Mouse (Mus musculus) limb, embryonic 15.5 days (tissue): Measurements from ENCODE around the gene Ctnnbl1. TPM values are rescaled to one million over a fixed set of nuclear protein-coding genes. Genes with fewer than 3 reads are reported as not detected.
A peak's percentile ranks its signal among the peaks of the same experiment; 100 is the strongest.

Experiments used
- ATAC-seq: fragments of 200-750 bp; cut with Nextera tagmentation; 2 replicates; pipeline ENCODE4 v1.8.0; 2017; ENCODE audit warnings: low read depth, moderate TSS enrichment; ENCODE audit not compliant: insufficient number of reproducible peaks, low FRiP score, low TSS enrichment
- H3K27ac ChIP-seq: fragments of 300-500 bp; sonication (generic); 2 replicates; pipeline ENCODE4 v1.5.1; 2015; ENCODE audit warnings: moderate library complexity, mild to moderate bottlenecking, inconsistent platforms
- H3K27me3 ChIP-seq: fragments of 300-500 bp; sonication (generic); 2 replicates; pipeline ENCODE4 v1.6.1; 2015; ENCODE audit warnings: inconsistent platforms
- H3K36me3 ChIP-seq: fragments of 300-500 bp; sonication (generic); 2 replicates; pipeline ENCODE4 v1.6.1; 2015; ENCODE audit warnings: inconsistent platforms
- H3K4me1 ChIP-seq: fragments of 300-500 bp; sonication (generic); 2 replicates; pipeline ENCODE4 v1.6.1; 2015; ENCODE audit warnings: inconsistent platforms
- H3K4me2 ChIP-seq: fragments of 300-500 bp; sonication (generic); 2 replicates; pipeline ENCODE4 v1.6.1; 2015; ENCODE audit warnings: mild to moderate bottlenecking, inconsistent platforms
- H3K4me3 ChIP-seq: fragments of 300-500 bp; sonication (generic); 2 replicates; pipeline ENCODE4 v1.5.1; 2015; ENCODE audit warnings: mild to moderate bottlenecking, inconsistent platforms
- H3K9ac ChIP-seq: fragments of 300-500 bp; sonication (generic); 2 replicates; pipeline ENCODE4 v1.6.1; 2015; ENCODE audit warnings: inconsistent platforms
- H3K9me3 ChIP-seq: fragments of 300-500 bp; sonication (generic); 2 replicates; pipeline ENCODE4 v1.6.1; 2016; ENCODE audit warnings: inconsistent platforms
- WGBS: fragments of 180-500 bp; shearing (Covaris S2); methylation state at CpG from one replicate; pipeline ENCODE4 v1.1.7; 2015; 5-methylcytosine and 5-hydroxymethylcytosine counted together
- polyA plus RNA-seq: library from polyadenylated mRNA; unstranded; fragments of >200 nt; fragmentation: Nextera tagmentation; extraction: Ambion mirVana; gene quantifications from 2 replicates; pipeline ENCODE4 v1.2.1, GENCODE M21; 2015

Ctnnbl1 gene
- polyA plus RNA-seq: 48.9 and 51.0 TPM in 2 replicates

DNA sequence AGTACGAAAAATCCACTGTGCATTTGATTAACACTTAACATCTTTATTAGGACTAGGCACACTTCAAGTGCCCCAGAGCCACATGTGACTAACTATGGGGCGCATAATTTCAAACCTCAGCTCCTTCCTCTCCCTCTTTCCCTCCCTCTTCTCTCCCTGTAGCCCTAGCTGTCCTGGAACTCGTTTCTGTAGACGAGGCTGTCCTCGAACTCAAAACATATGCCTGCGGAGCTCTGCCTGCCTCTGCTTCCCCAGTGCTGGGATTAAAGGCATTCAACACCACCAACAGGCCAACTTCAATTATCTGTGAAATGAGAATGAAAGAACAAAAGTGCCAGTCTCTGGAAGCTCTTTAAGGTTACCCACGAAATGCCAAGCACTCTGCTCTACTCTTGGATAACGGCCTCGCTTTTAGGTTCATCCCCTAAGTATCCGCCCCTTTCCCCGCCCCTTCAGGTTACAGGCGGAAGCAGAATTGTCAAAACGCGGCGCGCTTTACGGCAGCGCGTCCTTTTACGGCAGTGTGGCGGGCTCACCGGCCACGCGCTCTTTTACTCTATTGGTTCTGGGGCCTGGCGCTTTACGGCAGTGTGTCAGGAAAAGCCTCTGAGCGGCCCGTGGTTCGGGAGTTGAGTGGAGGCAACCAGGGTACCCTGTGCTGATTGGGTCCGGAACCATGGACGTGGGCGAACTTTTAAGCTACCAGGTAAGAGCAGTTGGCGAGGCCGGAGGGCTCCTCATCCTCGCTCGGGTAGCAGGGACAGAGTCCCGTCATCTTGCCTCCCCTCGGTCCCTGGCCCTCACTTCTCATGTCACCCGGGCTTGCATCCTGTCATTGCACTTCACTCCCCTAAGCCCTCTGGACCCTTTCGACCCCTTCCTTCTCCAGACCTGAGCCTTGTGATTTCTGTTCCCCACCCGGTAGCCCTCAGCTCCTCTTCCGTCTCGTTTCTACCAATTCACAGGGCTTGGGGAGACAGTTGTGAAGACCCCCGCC, at the start of gene Ctnnbl1:
TSS of gene Ctnnbl1 (plus strand) at position 548 of the 997 bp plus-strand sequence.
- peak; percentile 93 for ATAC-seq
- peak within 1 kb of the TSS; percentile 66 for H3K9ac ChIP-seq
- H3K9me3 ChIP-seq: no peaks in the 10 kb centered on the region
- H3K27ac ChIP-seq: no peak within 1 kb of the TSS
- peaks cover 4% of the 10 kb centered on the region for H3K4me1 ChIP-seq
- peak within 1 kb of the TSS; percentile 85 for H3K4me3 ChIP-seq
- no peaks in the 10 kb centered on the region for H3K36me3 ChIP-seq
- H3K27me3 ChIP-seq: no peaks in the 10 kb centered on the region
- WGBS: 11% methylated on average over 44 of the region's 44 CpGs
- peak within 1 kb of the TSS; percentile 59 for H3K4me2 ChIP-seq

DNA sequence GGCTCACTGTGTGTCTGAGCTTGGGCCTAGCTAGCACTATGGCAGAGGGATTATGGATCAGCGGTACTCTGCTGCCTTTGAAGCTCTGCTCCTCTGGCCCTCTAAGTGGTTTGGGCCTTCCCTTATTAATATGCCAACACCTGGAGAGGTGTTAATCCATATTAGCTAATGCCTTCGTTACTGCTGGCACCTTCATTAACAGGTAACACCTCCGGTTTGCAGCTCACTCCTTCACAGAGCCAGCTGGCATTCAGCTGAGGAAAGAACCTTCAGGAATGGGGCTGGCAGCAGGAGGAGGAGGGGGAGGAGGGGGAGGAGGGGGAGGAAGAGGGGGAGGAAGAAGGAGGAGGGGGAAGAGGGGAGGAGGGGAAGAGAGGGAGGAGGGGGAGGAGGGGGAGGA, 49.7 kb upstream of the Ctnnbl1 start:
- WGBS: 35% methylated on average over 3 of the region's 3 CpGs
- no peak for ATAC-seq
- Histone ChIP-seq H3K4me1 (peaks cover 9% of the 10 kb centered on the region), H3K27ac (no peak overlapping the region), H3K4me2 (no peak overlapping the region), H3K36me3 (no peaks in the 10 kb centered on the region), H3K4me3 (no peak overlapping the region), H3K9me3 (no peaks in the 10 kb centered on the region), H3K9ac (no peak overlapping the region), H3K27me3 (no peaks in the 10 kb centered on the region)

DNA sequence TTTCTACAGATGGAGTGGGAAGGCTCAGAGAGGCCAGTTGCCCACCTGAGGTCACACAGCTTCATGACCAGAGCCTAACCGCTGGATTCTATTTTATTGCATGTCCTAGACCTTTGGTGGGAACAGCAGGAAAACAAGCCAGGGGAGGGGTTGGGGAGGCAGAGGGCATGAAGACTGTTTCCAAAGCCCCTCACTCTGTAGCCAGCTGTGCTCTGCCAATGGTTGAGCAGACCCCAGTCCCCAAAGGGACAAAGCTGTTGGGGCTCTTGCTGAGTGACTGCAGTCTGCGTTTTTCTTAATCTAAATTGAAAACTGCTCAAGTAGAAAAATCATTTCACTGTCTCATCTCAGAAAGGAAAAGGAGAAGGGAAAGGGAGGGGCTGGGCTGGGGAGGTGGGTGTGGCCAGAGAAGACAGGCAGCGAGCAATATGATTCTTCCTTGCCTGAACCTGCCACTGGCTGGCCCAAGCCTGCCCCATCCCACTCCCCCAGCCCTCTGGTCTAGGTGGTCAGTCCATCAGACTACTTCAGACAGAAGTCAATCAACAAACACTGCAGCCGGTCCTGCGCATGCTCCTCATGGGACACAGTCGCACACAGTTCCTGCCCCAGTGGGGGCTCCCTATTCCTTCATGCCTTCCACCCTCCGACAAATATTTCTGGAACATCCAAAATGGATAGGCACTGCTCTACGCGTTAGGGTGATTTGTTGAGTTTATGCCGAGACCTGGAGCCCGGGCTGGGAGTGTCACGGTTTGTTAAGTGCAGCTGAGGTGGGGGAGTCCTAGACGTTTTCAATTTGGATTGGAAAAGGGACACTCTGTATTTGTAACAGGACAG, 45.7 kb upstream of the Ctnnbl1 start:
- H3K4me3 ChIP-seq: no peak overlapping the region
- H3K27me3 ChIP-seq: no peaks in the 10 kb centered on the region
- H3K4me2 ChIP-seq: no peak overlapping the region
- ATAC-seq: no peak
- peaks cover 14% of the 10 kb centered on the region for H3K4me1 ChIP-seq
- H3K27ac ChIP-seq: no peak overlapping the region
- 55% methylated on average over 13 of the region's 13 CpGs for WGBS
- no peaks in the 10 kb centered on the region for H3K36me3 ChIP-seq
- no peak overlapping the region for H3K9ac ChIP-seq
- no peaks in the 10 kb centered on the region for H3K9me3 ChIP-seq

DNA sequence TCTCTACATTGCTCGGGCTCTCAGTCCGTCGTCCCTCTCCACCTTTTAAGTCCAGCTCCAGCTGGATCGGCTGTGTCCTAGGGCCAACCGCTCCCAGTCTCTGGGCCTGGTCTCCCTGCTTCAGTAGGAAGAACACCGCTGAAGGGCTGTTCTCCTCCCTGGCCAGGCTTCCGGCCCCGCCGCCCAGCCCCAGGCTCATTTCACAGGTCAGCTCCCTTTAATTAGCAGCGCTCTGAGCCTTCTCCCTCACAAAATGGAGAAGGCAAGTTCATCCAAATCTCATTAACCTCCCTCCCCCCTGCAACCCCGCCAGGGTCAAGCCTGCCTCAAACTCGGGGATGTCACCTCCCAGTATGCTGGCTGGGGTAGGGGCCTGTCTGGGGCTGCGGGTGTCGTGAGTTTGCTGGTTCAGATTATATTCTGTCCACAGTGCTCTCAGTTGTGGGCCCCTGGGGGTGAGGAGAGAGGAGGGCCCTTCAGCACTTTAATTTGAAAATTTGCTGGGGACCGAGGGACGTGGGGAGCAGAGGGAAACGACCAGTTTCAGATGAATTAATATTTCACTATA, 44.8 kb upstream of the Ctnnbl1 start:
- H3K4me2 ChIP-seq: no peak overlapping the region
- no peak overlapping the region for H3K9ac ChIP-seq
- no peaks in the 10 kb centered on the region for H3K9me3 ChIP-seq
- no peaks in the 10 kb centered on the region for H3K27me3 ChIP-seq
- H3K4me1 ChIP-seq: peaks cover 14% of the 10 kb centered on the region
- no peak overlapping the region for H3K4me3 ChIP-seq
- ATAC-seq: no peak
- no peak overlapping the region for H3K27ac ChIP-seq
- H3K36me3 ChIP-seq: no peaks in the 10 kb centered on the region
- WGBS: 17% methylated on average over 17 of the region's 17 CpGs

DNA sequence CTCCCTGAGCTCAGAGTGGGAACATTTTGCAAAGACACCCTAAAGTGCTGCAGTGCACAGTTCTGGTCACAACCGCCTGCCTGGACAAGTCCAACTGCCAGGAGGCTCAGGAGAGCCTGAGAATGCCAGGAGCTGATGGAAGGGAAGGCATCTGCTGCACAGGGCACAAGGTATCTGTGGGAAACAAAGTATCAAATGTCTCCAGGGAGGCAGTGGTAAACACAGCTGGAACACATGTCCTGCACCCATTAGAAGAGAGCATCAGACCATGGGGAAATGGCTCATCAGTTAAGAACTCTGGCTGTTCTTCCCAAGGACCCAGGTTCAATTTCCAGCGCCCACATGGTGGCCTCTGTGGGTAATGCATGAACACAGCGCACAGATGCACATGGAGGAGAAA, 43.6 kb upstream of the Ctnnbl1 start:
- H3K27me3 ChIP-seq: no peaks in the 10 kb centered on the region
- H3K9ac ChIP-seq: no peak overlapping the region
- no peak overlapping the region for H3K27ac ChIP-seq
- H3K36me3 ChIP-seq: no peaks in the 10 kb centered on the region
- WGBS: 77% methylated on average over 3 of the region's 3 CpGs
- H3K4me3 ChIP-seq: no peak overlapping the region
- peaks cover 14% of the 10 kb centered on the region for H3K4me1 ChIP-seq
- no peak overlapping the region for H3K4me2 ChIP-seq
- H3K9me3 ChIP-seq: no peaks in the 10 kb centered on the region
- ATAC-seq: no peak

DNA sequence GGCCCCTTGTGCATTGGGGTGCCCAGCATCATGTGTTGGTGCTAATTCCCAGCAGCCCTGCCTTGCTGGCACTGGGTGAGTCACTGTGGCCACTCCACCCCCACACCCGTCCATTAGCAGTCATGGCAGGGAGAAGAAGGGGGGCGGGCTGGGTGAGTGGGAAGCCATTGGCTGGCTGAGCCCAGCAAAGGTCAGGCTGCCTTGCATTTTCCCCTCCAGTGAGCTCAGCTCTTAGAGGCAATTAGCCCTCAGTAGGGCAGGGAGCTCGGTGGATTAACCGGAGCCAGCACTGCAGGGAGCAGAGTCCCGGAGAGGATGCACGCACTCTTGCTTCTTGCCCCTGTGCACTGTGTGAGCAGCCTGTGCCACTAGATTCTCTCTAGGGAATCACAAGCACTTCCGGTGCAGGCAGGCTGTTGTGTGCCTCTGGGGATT, 40.9 kb upstream of the Ctnnbl1 start:
- no peaks in the 10 kb centered on the region for H3K36me3 ChIP-seq
- no peak overlapping the region for H3K4me3 ChIP-seq
- H3K9ac ChIP-seq: no peak overlapping the region
- 23% methylated on average over 7 of the region's 7 CpGs for WGBS
- no peak for ATAC-seq
- H3K4me2 ChIP-seq: no peak overlapping the region
- H3K9me3 ChIP-seq: no peaks in the 10 kb centered on the region
- H3K27ac ChIP-seq: no peak overlapping the region
- H3K4me1 ChIP-seq: peaks cover 14% of the 10 kb centered on the region
- H3K27me3 ChIP-seq: no peaks in the 10 kb centered on the region

DNA sequence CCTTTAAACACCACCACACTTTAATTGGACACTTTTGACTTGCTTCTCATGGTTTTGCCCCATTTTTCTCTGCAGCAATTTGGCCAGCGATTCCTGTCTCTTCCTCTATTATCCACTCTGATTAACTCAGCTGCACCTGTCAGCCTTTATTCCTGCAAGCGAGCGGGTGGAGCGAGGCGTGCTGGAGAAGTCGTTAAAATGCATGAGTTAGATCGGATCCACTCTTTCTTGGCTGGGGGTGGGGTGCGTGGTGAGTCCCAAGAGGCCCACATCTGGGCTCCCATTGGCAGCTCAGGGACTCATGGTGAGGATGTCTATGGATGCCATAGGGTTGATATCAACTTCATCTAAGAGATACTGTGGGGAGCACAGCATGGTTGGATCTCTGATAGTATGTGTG, 34.0 kb upstream of the Ctnnbl1 start:
- peaks cover 13% of the 10 kb centered on the region; the same call in 1 of the 2 replicates for H3K4me1 ChIP-seq
- H3K27ac ChIP-seq: no peak overlapping the region
- H3K4me3 ChIP-seq: no peak overlapping the region
- no peaks in the 10 kb centered on the region for H3K27me3 ChIP-seq
- H3K9ac ChIP-seq: no peak overlapping the region
- 44% methylated on average over 8 of the region's 8 CpGs for WGBS
- no peaks in the 10 kb centered on the region for H3K36me3 ChIP-seq
- ATAC-seq: no peak
- no peak overlapping the region for H3K4me2 ChIP-seq
- H3K9me3 ChIP-seq: no peaks in the 10 kb centered on the region

DNA sequence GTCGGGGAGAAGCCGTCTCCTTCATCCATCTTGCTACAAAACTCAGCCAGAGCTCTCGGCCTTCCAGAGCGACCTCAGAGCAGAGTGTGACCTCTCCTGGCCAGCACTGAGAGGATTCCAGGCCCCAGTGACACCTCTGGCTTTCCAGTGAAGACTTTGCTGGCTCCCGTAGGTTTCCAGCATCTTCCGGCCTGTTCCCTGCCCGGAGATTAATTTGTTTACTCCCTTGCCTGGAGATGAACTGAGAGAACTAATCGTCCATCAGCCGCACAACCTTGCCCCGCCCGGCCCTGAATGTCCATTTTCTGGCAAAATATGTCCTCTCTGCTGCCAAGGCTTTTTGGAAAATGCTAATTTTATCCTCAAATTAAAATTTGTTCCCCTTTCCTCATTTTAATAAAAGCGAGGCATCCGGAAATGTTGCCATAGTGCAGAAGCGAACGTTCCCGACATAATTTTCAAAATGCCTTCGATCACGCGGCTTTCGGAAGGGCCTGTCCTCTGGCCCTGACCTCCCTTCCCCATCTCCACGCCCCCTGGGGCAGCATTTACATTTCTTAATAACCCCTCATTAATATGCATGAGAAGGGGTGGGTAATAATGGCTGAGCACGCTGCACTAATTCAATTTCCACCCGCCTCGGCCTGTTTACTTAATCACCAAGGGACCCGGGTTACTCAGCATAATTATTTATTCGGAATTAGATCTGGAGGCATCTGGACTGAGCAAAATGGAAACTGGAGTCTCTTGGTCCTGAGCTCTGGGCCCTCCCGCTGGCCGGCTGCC, 32.0 kb upstream of the Ctnnbl1 start:
- H3K4me2 ChIP-seq: no peak overlapping the region
- no peaks in the 10 kb centered on the region for H3K27me3 ChIP-seq
- peaks cover 14% of the 10 kb centered on the region; the same call in 1 of the 2 replicates for H3K4me1 ChIP-seq
- no peak overlapping the region for H3K4me3 ChIP-seq
- no peak overlapping the region for H3K27ac ChIP-seq
- no peak for ATAC-seq
- no peak overlapping the region for H3K9ac ChIP-seq
- H3K9me3 ChIP-seq: no peaks in the 10 kb centered on the region
- WGBS: 44% methylated on average over 28 of the region's 28 CpGs
- no peaks in the 10 kb centered on the region for H3K36me3 ChIP-seq

DNA sequence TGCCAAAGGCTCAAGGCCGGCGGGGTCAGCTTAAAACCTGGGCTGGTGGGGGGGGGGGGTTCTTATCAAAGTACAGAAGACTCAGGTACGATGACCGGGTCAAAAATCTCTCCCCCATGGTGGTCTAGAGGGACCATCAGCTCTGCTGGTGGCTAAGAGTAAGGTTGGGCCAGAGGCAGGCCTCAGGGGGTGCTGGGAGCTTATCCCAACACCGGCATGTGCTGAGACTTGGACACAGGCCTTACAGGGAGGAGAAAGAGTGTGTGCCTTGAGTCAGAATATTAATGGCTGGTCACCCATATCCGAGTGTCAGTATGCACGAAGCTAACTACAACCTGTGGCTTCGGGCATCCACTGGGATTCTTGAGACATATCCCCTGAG, 31.4 kb upstream of the Ctnnbl1 start:
- Histone ChIP-seq H3K27me3 (no peaks in the 10 kb centered on the region), H3K4me1 (peaks cover 14% of the 10 kb centered on the region; the same call in 1 of the 2 replicates), H3K36me3 (no peaks in the 10 kb centered on the region), H3K4me2 (no peak overlapping the region), H3K9me3 (no peaks in the 10 kb centered on the region), H3K4me3 (no peak overlapping the region), H3K27ac (no peak overlapping the region), H3K9ac (no peak overlapping the region)
- no peak for ATAC-seq
- 59% methylated on average over 8 of the region's 8 CpGs for WGBS

DNA sequence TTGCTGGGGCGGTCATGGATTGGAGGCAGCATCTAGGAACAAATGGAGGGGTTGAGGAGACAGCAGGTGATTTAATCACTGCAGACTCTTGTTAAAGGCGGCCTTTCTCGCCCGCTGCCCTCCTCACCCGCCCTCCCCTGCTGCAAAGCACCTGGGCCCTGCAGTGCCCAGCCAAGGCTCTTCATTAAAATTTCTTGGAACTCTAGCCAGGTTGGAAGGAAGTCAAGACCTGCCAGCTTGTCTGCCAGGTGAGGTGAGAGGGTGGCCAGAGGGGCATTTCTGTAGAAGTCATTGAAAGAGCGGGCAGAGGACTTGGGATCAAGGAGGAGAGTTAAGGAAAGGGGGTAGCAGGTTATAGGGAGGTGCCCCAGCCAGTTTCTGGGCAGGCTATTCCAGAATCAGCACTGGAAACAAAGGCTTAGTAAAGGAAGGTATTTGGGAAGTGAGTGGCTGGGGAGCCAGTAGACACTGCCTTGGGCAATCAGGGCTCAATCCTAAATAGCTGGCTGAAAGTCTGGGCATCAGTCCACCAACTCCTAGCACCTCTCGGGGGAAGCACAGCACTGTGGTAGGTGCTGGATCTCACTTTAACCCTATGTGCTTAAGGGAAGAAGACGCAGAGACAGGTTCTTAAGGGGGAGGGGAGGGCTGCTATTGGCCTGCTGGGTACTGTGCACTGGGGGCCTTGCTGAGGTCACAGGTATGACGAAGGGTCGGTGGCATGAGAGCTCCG, 29.8 kb upstream of the Ctnnbl1 start:
- ATAC-seq: no peak
- no peak overlapping the region for H3K4me3 ChIP-seq
- H3K27ac ChIP-seq: no peak overlapping the region
- WGBS: 38% methylated on average over 11 of the region's 11 CpGs
- no peaks in the 10 kb centered on the region for H3K27me3 ChIP-seq
- no peak overlapping the region for H3K9ac ChIP-seq
- no peak overlapping the region for H3K4me2 ChIP-seq
- H3K4me1 ChIP-seq: peaks cover 18% of the 10 kb centered on the region; the same call in 1 of the 2 replicates
- H3K9me3 ChIP-seq: no peaks in the 10 kb centered on the region
- H3K36me3 ChIP-seq: no peaks in the 10 kb centered on the region
